Mouse (Mus musculus) lung, adult 10 weeks (tissue): Measurements from ENCODE around the gene Trub2. TPM values are rescaled to one million over a fixed set of nuclear protein-coding genes. Genes with fewer than 3 reads are reported as not detected.

Experiments used
- polyA plus RNA-seq: library from polyadenylated mRNA; stranded (reverse); fragments of 350-450 nt; fragmentation: Illumina TruSeq; extraction: RNeasy Lipid Tissue Mini Kit (QIAGEN cat#74804); gene quantifications from one replicate; pipeline ENCODE4 v1.2.3, GENCODE M21; 2014; ENCODE audit warnings: low read depth, low replicate concordance; ENCODE audit not compliant: insufficient read depth

Gene Trub2
- 12.1 TPM for polyA plus RNA-seq

GRCm38 (mm10) chr2:29787937-29788681 lies at the start of gene Trub2:
TSS of gene Trub2 (minus strand) at chr2:29788502.

GRCm38 (mm10) chr2:29820025-29820817 lies 31.9 kb upstream of the Trub2 start, which contains the start of gene Urm1:
TSS of gene Urm1 (plus strand) at chr2:29820075.

GRCm38 (mm10) chr2:29802075-29802826 lies 13.9 kb upstream of the Trub2 start, which contains the start of gene Slc27a4:
TSS of gene Slc27a4 (plus strand) at chr2:29802634.

GRCm38 (mm10) chr2:29787104-29787917 lies 991 bp downstream of the Trub2 start, which contains the start of gene Coq4:
TSS of gene Coq4 (plus strand) at chr2:29787493.

GRCm38 (mm10) chr2:29751497-29751896 lies 36.8 kb downstream of the Trub2 start, which contains the start of gene Gm13420:
TSS of gene Gm13420 (minus strand) at chr2:29751685.

Other genes with a start within 250 kb of the Trub2 start
- 20.8 TPM for gene Rapgef1, start 168.8 kb downstream of the Trub2 start, polyA plus RNA-seq
- gene Gm13420, start 36.8 kb downstream of the Trub2 start, polyA plus RNA-seq: not detected
- gene Gm13547, start 29.2 kb downstream of the Trub2 start, polyA plus RNA-seq: not detected
- gene Coq4, start 1.0 kb downstream of the Trub2 start, polyA plus RNA-seq: 10.4 TPM
- gene Slc27a4, start 14.1 kb upstream of the Trub2 start, polyA plus RNA-seq: 13.8 TPM
- gene Urm1, start 31.6 kb upstream of the Trub2 start, polyA plus RNA-seq: 41.5 TPM
- 2.7 TPM for gene Cercam, start 80.7 kb upstream of the Trub2 start, polyA plus RNA-seq
- gene Odf2, start 100.7 kb upstream of the Trub2 start, polyA plus RNA-seq: 14.0 TPM
- 16.5 TPM for gene Gle1, start 146.9 kb upstream of the Trub2 start, polyA plus RNA-seq
- gene Sptan1, start 177.1 kb upstream of the Trub2 start, polyA plus RNA-seq: 194 TPM